Mouse (Mus musculus): ENCODE data around the gene Ccr8.
A peak's percentile ranks its signal among the peaks of the same experiment; 100 is the strongest.
"Not testable (repeated sequence)": the region's sequence is repeated elsewhere in the genome, so short reads cannot be mapped to it uniquely, and the experiment has no call there.

The Ccr8 gene

GRCm38 (mm10) chr9:120091086-120091485, 828 bp upstream of the Ccr8 start:
- DNase-seq (ENCODE audit: low spot score) = no peak

DNA sequence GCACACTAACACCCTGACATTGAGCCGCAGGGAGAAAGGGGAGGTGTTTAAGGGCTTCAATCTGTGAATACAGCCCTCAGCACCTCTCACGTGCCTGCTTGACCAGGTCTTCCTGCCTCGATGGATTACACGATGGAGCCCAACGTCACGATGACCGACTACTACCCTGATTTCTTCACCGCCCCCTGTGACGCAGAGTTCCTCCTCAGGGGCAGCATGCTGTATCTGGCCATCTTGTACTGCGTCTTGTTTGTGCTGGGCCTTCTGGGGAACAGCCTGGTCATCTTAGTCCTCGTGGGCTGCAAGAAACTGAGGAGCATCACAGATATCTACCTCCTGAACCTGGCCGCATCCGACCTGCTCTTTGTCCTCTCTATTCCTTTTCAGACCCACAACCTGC, 1.8 kb downstream of the Ccr8 start:
- DNase-seq (ENCODE audit: low spot score) = no peak

DNA sequence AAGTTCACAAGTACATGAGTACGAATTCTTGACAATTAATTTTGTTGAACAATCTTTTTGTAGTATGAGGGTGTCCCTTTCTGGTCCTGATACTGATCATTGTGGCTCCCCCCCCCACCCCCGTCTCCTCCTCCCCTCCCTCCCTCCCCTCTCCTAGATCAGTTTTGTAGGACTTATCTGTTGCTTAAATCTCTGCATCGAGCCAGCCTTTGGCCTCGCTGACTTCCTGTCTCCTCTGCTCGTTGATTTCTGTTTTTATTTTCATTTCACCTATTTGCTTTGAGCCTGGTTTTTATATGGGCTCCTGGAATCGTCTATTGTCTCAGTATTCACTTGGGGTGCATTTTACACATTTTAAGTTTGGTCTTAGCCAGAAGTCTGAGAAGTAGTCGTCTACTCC, 4.0 kb downstream of the Ccr8 start:
- DNase-seq (ENCODE audit: low spot score) = no peak

DNA sequence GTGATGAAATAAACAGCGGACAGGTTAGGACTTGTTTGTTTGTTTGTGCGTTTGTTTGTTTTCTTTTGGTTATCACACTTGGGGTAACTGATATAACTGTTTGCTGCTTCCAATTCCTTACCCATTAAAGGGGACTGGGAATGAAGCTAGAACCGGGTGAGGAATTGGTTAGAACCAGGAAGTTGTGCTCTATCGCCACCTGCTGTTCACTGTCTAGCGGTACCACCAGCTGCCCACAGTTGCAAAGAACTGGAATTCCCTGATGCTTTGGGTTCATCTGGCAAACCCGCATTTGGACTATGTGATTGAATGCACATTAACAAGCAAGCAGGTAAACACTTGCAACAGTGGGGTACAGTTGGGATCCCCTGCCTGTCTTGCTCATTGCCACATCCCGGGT, 6.8 kb downstream of the Ccr8 start:
- DNase-seq (ENCODE audit: low spot score) = no peak

DNA sequence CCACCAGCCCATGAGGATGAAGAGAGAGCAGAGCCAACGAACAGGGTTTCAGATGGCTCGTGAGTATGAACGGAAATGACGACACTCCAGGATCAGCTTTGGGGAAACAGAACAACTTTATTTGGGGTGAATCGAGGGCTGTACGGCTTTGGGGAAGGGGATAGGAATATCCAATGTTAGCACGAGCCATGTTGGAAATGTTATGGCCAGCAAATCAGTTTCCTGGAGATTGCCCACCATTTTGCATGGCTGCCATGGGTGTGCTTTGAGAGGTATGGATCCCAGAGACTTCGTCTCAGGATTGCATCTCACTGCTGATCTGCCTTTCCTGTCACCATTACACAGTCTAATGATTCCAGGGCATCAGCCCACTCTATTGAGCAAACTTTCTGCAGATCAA, 7.4 kb downstream of the Ccr8 start:
- no peak for DNase-seq (ENCODE audit: low spot score)

DNA sequence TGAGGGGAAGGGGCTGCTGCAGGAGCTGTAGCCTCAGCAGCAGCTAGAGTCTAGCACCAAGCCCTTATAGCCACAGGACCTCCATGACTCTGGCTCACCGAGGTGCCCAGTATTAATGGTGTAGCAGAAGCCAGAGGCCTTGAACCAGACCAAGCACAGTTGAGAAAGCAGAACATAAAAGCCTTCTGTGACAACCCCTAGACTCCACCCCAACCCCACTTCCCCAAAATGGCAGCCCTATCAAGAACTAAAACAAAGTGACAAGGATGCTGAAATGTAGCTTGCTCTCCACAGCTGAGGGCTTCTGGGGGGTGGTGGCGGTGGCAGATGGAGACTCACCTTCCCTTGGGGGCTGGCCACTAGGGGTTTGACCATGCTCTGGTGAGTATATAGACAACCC, 9.3 kb downstream of the Ccr8 start:
- no peak for DNase-seq (ENCODE audit: low spot score)

DNA sequence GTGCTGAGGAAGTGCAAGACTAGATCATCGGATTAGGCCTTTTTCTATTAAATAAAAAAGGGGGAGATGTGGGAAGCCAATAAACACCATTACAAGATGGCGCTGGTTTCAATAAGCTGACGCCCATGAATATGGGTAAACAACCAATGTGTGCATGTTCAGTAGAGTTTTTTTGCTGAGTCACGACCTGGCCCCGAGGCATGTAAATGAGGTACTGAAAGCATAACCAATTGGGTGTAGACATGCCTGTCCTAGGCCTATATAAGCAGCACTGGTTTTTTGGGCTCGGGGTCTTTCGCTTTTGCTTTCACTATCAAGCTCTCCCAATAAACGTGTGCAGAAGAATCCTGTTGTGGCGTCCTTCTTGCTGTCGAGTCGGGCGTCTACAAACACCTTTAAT, 17.0 kb downstream of the Ccr8 start:
- not testable (repeated sequence) for DNase-seq (ENCODE audit: low spot score)

DNA sequence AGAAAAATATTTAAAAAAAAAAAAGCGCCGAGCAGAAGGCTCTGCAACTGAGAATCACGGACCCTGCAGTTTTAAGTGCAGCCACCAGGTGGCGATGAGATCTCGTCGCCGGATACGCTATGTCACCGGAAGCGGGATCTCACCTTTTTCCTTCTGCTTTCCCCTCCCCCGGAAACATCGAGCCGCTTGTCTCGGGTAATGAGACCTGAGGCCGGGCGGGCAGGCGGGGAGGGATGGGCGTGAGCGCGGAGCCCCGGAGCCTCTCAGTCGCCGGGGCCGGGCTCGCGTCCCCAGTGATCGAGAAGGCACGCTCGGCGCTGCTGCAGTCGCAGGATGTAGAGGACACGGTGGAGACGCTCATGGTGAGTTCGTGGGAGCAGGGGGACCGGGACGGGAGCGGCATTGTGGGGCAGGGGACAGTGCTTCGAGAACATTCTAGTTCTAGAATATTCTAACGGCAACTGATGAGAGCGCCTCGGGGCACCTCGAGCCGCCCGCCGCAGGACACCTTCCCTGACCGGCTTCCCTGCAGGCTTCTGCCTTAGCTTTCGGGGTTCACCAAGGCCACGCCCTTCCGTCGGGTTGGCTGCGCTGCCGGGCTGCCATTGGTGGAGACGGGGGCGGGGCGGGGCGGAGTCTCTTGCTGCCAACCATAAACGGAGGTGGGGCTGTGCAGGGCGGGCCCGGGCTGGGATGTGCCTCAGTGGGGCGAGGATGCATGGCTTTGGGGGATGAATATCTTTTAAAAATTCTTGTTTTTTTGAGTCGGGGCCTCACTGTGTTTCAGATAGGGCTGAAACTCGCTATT, 18.5 kb downstream of the Ccr8 start, which contains the start of gene Slc25a38:
Gene Slc25a38 (plus strand): TSS at position 164 of the 808 bp plus-strand sequence.
- DNase-seq (ENCODE audit: low spot score) = peak; percentile 89

DNA sequence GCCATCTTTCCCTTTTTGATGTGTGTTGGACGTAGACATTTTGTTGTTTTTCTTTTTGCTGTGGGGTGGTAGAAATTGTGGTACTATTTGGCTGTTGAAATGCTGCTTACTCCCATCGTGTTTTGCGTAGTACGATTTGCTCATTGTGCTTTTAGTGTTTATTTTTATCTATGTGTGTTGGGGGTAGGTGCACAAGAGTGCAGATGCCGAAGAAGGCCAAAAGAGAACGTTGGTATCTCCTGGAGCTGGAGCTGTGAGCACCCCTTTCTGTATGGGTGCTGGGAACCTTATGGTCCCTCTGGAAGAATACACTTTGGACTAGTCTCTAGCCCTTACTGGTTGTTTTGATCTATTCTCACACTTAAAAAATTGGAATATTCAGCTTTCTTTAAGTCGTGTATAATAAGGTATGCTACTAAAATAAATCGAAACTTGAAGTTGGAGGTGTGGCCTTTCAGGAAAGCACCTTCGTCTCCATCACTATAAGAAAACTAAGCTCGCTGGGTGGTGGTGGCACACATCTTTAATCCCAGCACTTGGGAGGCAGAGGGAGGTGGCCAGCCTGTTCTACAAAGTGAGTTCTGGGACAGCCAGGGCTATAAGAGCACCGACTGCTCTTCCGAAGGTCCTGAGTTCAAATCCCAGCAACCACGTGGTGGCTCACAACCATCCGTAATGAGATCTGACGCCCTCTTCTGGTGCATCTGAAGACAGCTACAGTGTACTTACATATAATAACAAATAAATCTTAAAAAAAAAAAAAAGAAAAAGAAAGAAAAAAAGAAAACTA, 19.4 kb downstream of the Ccr8 start:
- DNase-seq (ENCODE audit: low spot score) = no peak

GRCm38 (mm10) chr9:120112472-120112871, 20.6 kb downstream of the Ccr8 start:
- no peak for DNase-seq (ENCODE audit: low spot score)

GRCm38 (mm10) chr9:120113456-120113855, 21.5 kb downstream of the Ccr8 start:
- DNase-seq (ENCODE audit: low spot score) = no peak

DNA sequence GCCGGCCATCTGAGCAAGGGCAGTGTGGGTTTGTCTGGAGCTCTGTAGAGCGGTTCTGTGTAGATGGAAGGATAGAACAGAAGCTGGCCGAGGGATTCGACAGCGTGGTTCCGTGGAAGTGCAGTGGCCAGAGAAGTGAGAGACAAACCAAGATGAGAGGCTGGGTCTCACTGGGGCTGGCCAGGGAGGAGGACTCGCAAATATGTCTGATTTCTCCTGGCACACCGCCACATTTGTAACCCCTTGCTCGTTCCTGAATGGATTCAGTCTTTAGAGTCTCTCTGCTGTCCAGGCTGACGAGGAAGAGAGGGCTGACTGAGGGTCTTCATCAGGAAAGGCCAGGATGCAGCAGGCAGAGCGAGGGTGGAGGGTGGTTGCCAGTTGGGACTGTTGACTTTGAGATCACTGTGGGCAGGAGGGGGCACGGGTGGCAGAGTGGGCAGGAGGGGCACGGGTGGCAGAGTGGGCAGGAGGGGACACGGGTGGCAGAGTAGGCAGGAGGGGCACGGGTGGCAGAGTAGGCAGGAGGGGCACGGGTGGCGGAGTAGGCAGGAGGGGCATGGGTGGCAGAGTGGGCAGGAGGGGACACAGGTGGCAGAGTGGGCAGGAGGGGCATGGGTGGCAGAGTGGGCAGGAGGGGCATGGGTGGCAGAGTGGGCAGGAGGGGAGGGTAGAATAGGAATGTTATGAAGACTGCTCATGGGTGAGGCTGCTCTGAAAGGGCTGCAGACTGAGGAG, 22.3 kb downstream of the Ccr8 start:
- no peak for DNase-seq (ENCODE audit: low spot score)

GRCm38 (mm10) chr9:120114789-120115151, 22.9 kb downstream of the Ccr8 start:
- DNase-seq (ENCODE audit: low spot score) = no peak

DNA sequence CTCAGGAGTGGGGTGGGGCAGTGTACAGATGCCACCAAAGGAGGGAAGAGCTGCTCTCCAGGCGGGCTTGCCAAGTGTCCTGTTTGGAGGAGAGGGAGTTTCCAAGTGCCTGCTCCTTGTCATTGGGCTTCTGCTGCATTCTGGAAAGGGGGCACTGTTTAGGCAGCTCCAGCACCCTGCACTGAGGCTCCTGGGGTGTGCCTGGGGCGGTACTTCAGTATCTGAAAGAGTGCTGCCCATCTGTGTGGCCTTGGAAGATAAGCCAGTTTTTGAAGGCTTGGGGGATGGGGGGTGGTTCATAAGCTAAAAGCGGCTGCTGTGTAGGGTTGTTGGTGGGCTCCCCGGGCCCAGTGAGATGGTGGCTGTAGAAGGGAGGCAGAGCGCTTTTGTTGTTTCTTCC, 23.7 kb downstream of the Ccr8 start:
- DNase-seq (ENCODE audit: low spot score) = no peak

- no peak for DNase-seq (ENCODE audit: low spot score)
These were observed 24.3 kb downstream of the Ccr8 start for GRCm38 (mm10) chr9:120116184-120116624.

DNA sequence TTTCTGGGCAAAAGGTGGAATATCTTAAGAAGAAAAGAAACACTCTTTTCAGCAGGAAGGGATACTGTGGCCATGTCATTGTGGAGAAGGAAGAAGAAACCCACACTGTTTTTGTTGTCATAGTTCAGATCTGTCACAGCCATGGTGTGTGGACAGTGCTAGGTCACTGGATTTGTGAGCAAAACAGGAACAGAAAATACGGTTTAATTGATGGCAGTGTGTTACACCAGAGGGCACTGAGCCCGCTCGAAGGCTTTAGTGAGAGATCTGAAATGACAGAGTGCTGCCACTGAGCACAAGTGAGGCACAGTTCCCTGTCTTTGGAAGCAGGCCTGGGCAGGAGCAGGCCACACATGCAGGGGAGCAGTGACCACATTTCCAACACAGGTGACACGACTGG, 26.3 kb downstream of the Ccr8 start:
- DNase-seq (ENCODE audit: low spot score) = no peak

DNA sequence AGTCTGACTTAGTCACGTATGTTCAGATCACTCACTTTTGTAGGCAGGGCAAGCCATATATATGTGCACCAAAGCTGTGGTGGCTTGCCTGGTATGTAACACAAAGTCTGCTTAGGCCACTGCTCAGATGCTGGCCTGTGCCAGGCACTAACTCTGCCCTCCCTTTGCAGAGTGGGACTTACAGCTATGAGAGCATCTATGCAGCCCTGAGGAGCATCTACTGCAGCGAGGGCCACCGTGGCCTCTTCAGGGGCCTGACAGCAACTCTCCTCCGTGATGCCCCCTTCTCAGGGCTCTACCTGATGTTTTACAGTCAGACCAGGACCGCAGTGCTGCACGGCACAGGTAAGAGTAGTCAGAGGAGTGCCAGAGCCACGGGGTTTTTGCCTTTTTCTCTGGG, 28.6 kb downstream of the Ccr8 start:
- no peak for DNase-seq (ENCODE audit: low spot score)

- DNase-seq (ENCODE audit: low spot score) = no peak
These were observed 35.0 kb downstream of the Ccr8 start for GRCm38 (mm10) chr9:120126868-120127267.

GRCm38 (mm10) chr9:120127538-120128251, 35.8 kb downstream of the Ccr8 start, which contains the start of gene Rpsa:
TSS of gene Rpsa (plus strand) at chr9:120127689.
- peak; percentile 90 for DNase-seq (ENCODE audit: low spot score)

DNA sequence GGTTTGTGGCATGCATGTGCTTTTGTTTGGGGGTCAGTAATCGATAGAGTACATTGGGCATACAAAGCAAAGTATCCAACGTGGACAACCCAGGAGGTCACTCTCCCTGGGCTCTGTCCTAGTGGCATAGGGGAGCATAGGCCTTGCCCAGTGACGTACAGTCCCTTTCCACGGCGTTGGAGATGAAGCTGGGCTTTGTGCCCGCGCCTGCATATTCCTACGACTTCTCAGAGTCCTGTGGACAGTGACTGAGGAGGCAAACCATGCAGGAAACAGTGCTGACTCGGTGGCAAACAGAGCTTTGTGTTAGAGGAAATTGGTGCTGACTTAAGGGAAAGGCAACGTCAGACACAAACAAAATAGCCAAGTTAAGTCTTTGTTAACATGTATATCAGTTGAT, 37.4 kb downstream of the Ccr8 start:
- no peak for DNase-seq (ENCODE audit: low spot score)

- no peak for DNase-seq (ENCODE audit: low spot score)
These were observed 39.9 kb downstream of the Ccr8 start for GRCm38 (mm10) chr9:120131784-120132288.
